Mouse (Mus musculus): ENCODE data around the gene Nlgn3. TPM values are rescaled to one million over a fixed set of nuclear protein-coding genes. Genes with fewer than 3 reads are reported as not detected.

The Nlgn3 gene
- total and polyA plus RNA-seq, 2 experiments from 2014 or later: 0.34 to 0.67 TPM

DNA sequence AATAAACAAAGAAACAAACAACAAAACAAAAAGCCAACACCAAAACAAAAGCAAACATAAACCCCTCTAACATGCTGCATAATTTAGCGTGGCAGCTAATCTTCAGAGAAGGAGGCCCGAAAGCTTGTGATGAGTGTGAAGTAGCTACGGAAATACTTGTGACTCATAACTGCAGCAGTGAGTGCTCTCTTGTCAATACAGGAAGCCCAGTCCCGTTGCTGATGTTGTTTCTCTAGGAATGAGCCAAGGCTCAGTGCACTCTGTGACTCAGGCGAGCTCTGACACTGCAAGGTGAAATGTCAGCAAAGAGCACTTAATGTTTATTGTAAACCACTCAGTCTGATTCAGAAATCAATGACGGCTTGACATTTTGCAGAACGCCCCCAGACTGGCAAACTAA, 70.0 kb downstream of the Nlgn3 start:
- no peak for ATAC-seq (ENCODE audit: insufficient read depth, low read depth)
- Histone ChIP-seq H3K9ac (replicated peaks; ENCODE audit: low read depth, low read length) (no peak overlapping the region), H3K27ac (ENCODE audit: low read depth) (no peak overlapping the region), H3K27me3 (ENCODE audit: control insufficient read depth, insufficient read depth, low read length) (peaks cover 3% of the 10 kb centered on the region; the same call in 1 of the 2 replicates), H3K9me3 (replicated peaks; ENCODE audit: control insufficient read depth, low read length) (no peaks in the 10 kb centered on the region), H3K4me3 (ENCODE audit: low read depth, low read length) (no peak overlapping the region), H3K4me1 (ENCODE audit: control insufficient read depth, insufficient read depth) (no peaks in the 10 kb centered on the region), H3K36me3 (replicated peaks; ENCODE audit: control insufficient read depth, insufficient read depth, low read length) (no peaks in the 10 kb centered on the region), H3K4me2 (ENCODE audit: low read depth, low read length) (no peak overlapping the region)
- whole genome bisulfite sequencing: 36% methylated on average over 7 of the region's 7 CpGs
- TF ChIP-seq EP300 (IDR thresholded peaks at IDR 0.05; ENCODE audit: low read depth) (no peak), CTCF (IDR thresholded peaks at IDR 0.05; ENCODE audit: low read depth) (no peak)
- no peak for DNase-seq (ENCODE audit: low spot score)

DNA sequence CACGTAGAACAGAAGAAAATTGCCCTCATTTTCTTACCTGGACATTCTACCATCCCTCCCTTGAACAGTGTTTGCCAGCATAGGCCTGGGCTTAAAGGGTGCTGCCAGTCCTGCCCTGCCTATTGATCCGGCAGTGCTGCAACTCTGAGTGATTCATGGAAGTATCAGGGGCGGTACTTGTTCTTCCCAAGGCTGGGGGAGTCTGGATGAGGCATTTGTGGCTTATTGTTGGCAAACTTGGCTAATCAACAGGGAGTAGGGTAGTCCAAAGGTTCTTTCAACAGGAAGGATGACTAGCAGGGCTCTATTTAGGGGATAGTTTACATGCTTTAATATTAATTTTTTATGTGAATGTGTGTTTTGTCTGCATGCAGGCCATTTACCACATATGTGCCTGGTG, 71.6 kb downstream of the Nlgn3 start:
- WGBS: 63% methylated on average over 3 of the region's 3 CpGs
- no peak overlapping the region for H3K9ac ChIP-seq (replicated peaks; ENCODE audit: low read depth, low read length)
- no peak for DNase-seq (ENCODE audit: low spot score)
- no peaks in the 10 kb centered on the region for H3K9me3 ChIP-seq (replicated peaks; ENCODE audit: control insufficient read depth, low read length)
- H3K36me3 ChIP-seq (replicated peaks; ENCODE audit: control insufficient read depth, insufficient read depth, low read length): no peaks in the 10 kb centered on the region
- ATAC-seq (ENCODE audit: insufficient read depth, low read depth): no peak
- TF ChIP-seq CTCF (IDR thresholded peaks at IDR 0.05; ENCODE audit: low read depth): no peak
- TF ChIP-seq EP300 (IDR thresholded peaks at IDR 0.05; ENCODE audit: low read depth): no peak
- peaks cover 3% of the 10 kb centered on the region; the same call in 1 of the 2 replicates for H3K27me3 ChIP-seq (ENCODE audit: control insufficient read depth, insufficient read depth, low read length)
- no peak overlapping the region for H3K27ac ChIP-seq (ENCODE audit: low read depth)
- H3K4me3 ChIP-seq (ENCODE audit: low read depth, low read length): no peak overlapping the region
- H3K4me1 ChIP-seq (ENCODE audit: control insufficient read depth, insufficient read depth): no peaks in the 10 kb centered on the region
- no peak overlapping the region for H3K4me2 ChIP-seq (ENCODE audit: low read depth, low read length)

DNA sequence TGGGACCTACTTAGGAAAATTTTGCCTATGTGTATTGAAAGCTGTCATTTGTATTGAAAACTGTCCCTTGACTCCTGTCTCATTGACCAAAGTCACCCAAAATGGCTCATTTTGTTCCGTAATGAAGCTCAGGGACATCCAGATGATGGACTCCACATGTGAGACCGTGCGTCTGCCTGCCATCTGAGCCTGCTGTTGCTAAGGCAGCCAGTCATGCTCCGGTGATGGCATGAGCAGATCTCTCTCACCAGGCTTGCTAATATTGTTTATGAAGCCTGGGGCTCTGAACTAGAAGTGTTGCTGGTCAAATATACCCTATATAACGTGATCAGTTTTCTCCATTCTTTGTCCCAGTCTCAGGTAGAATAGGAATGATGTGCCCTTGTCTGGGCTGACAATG, 74.0 kb downstream of the Nlgn3 start:
- Histone ChIP-seq H3K9ac (replicated peaks; ENCODE audit: low read depth, low read length) (no peak overlapping the region), H3K27ac (ENCODE audit: low read depth) (no peak overlapping the region), H3K4me2 (ENCODE audit: low read depth, low read length) (no peak overlapping the region), H3K36me3 (replicated peaks; ENCODE audit: control insufficient read depth, insufficient read depth, low read length) (no peaks in the 10 kb centered on the region), H3K4me3 (ENCODE audit: low read depth, low read length) (no peak overlapping the region), H3K27me3 (ENCODE audit: control insufficient read depth, insufficient read depth, low read length) (peaks cover 3% of the 10 kb centered on the region; the same call in 1 of the 2 replicates), H3K9me3 (replicated peaks; ENCODE audit: control insufficient read depth, low read length) (no peaks in the 10 kb centered on the region), H3K4me1 (ENCODE audit: control insufficient read depth, insufficient read depth) (no peaks in the 10 kb centered on the region)
- TF ChIP-seq CTCF (IDR thresholded peaks at IDR 0.05; ENCODE audit: low read depth): no peak
- TF ChIP-seq EP300 (IDR thresholded peaks at IDR 0.05; ENCODE audit: low read depth): no peak
- 79% methylated on average over 5 of the region's 5 CpGs for WGBS
- DNase-seq (ENCODE audit: low spot score): no peak
- no peak for ATAC-seq (ENCODE audit: insufficient read depth, low read depth)

Other genes starting within 250 kb of the Nlgn3 start
- gene Tex11, start 239.5 kb upstream of the Nlgn3 start, total RNA-seq (2014; rRNA removed; ENCODE audit: low replicate concordance): not detected in 2 replicates
- gene Tex11, start 239.5 kb upstream of the Nlgn3 start, polyA plus RNA-seq (2015; fragmentation: Nextera tagmentation; extraction: Ambion mirVana): 0.15 and 0.18 TPM in 2 replicates
- gene Slc7a3, start 213.1 kb upstream of the Nlgn3 start, total RNA-seq (2014; rRNA removed; ENCODE audit: low replicate concordance): 2.2 TPM in 1 of 2 replicates, not detected in the other
- gene Slc7a3, start 213.1 kb upstream of the Nlgn3 start, polyA plus RNA-seq (2015; fragmentation: Nextera tagmentation; extraction: Ambion mirVana): 0.14 and 0.22 TPM in 2 replicates
- 28.4 and 33.9 TPM in 2 replicates for gene Snx12, start 76.6 kb upstream of the Nlgn3 start, total RNA-seq (2014; rRNA removed; ENCODE audit: low replicate concordance)
- 27.4 and 27.7 TPM in 2 replicates for gene Snx12, start 76.6 kb upstream of the Nlgn3 start, polyA plus RNA-seq (2015; fragmentation: Nextera tagmentation; extraction: Ambion mirVana)
- gene Foxo4, start 44.6 kb upstream of the Nlgn3 start, total RNA-seq (2014; rRNA removed; ENCODE audit: low replicate concordance): 24.2 and 34.3 TPM in 2 replicates
- 1.6 and 1.7 TPM in 2 replicates for gene Foxo4, start 44.6 kb upstream of the Nlgn3 start, polyA plus RNA-seq (2015; fragmentation: Nextera tagmentation; extraction: Ambion mirVana)
- gene Gm614, start 35.2 kb upstream of the Nlgn3 start, total RNA-seq (2014; rRNA removed; ENCODE audit: low replicate concordance): not detected in 2 replicates
- 0.16 TPM in 1 of 2 replicates, not detected in the other for gene Gm614, start 35.2 kb upstream of the Nlgn3 start, polyA plus RNA-seq (2015; fragmentation: Nextera tagmentation; extraction: Ambion mirVana)
- 7.8 and 12.4 TPM in 2 replicates for gene Il2rg, start 30.9 kb upstream of the Nlgn3 start, total RNA-seq (2014; rRNA removed; ENCODE audit: low replicate concordance)
- gene Il2rg, start 30.9 kb upstream of the Nlgn3 start, polyA plus RNA-seq (2015; fragmentation: Nextera tagmentation; extraction: Ambion mirVana): 17.2 and 21.9 TPM in 2 replicates
- gene Gm20489, start 30.1 kb upstream of the Nlgn3 start, total RNA-seq (2014; rRNA removed; ENCODE audit: low replicate concordance): not detected in 2 replicates
- not detected in 2 replicates for gene Gm20489, start 30.1 kb upstream of the Nlgn3 start, polyA plus RNA-seq (2015; fragmentation: Nextera tagmentation; extraction: Ambion mirVana)
- gene Med12, start 25.1 kb upstream of the Nlgn3 start, total RNA-seq (2014; rRNA removed; ENCODE audit: low replicate concordance): 47.2 and 52.3 TPM in 2 replicates
- 12.8 and 14.1 TPM in 2 replicates for gene Med12, start 25.1 kb upstream of the Nlgn3 start, polyA plus RNA-seq (2015; fragmentation: Nextera tagmentation; extraction: Ambion mirVana)
- gene Gjb1, start 77.2 kb downstream of the Nlgn3 start, total RNA-seq (2014; rRNA removed; ENCODE audit: low replicate concordance): not detected in 2 replicates
- gene Gjb1, start 77.2 kb downstream of the Nlgn3 start, polyA plus RNA-seq (2015; fragmentation: Nextera tagmentation; extraction: Ambion mirVana): not detected in 2 replicates
- gene Zmym3, start 121.7 kb downstream of the Nlgn3 start, total RNA-seq (2014; rRNA removed; ENCODE audit: low replicate concordance): 38.9 and 41.6 TPM in 2 replicates
- 12.2 and 14.2 TPM in 2 replicates for gene Zmym3, start 121.7 kb downstream of the Nlgn3 start, polyA plus RNA-seq (2015; fragmentation: Nextera tagmentation; extraction: Ambion mirVana)
- 163 and 242 TPM in 2 replicates for gene Nono, start 130.2 kb downstream of the Nlgn3 start, total RNA-seq (2014; rRNA removed; ENCODE audit: low replicate concordance)
- gene Nono, start 130.2 kb downstream of the Nlgn3 start, polyA plus RNA-seq (2015; fragmentation: Nextera tagmentation; extraction: Ambion mirVana): 120 and 121 TPM in 2 replicates
- 170 and 178 TPM in 2 replicates for gene Itgb1bp2, start 149.9 kb downstream of the Nlgn3 start, total RNA-seq (2014; rRNA removed; ENCODE audit: low replicate concordance)
- 192 and 194 TPM in 2 replicates for gene Itgb1bp2, start 149.9 kb downstream of the Nlgn3 start, polyA plus RNA-seq (2015; fragmentation: Nextera tagmentation; extraction: Ambion mirVana)
- gene Taf1, start 233.6 kb downstream of the Nlgn3 start, total RNA-seq (2014; rRNA removed; ENCODE audit: low replicate concordance): 4.3 and 6.7 TPM in 2 replicates
- 3.7 TPM in 2 replicates for gene Taf1, start 233.6 kb downstream of the Nlgn3 start, polyA plus RNA-seq (2015; fragmentation: Nextera tagmentation; extraction: Ambion mirVana)

All from heart, postnatal 0 days (tissue).